In genomic region chr2:126034379-126035005, GRCm38 (mm10) we compare ENCODE assay signal across 9 mouse cellular contexts. TPM values are rescaled to one million over a fixed set of nuclear protein-coding genes. Genes with fewer than 3 reads are reported as not detected.
DNase-seq lines count a peak whose midpoint lies in the region; ATAC-seq lines count a peak whose summit lies in the region.
"Had no signal": no experiment of that assay in that cellular context is flagged by ENCODE, and none has a peak within 500 bp of the region (broad histone marks: within the 10 kb centered on the region; RNA-seq: fewer than 3 reads in every experiment).

TSS of gene Fgf7 (plus strand) at chr2:126034658.

- no peak for ATAC-seq in hindbrain, embryonic 14.5 days (ENCODE audit: low FRiP score)
- no peak for ATAC-seq in hindbrain, embryonic 13.5 days (ENCODE audit: low FRiP score)
- peak; percentile 67 for ATAC-seq in forebrain, embryonic 11.5 days (replicated peaks; ENCODE audit: low FRiP score)

- no peaks in the 10 kb centered on the region for H3K9me3 ChIP-seq in hindbrain, embryonic 14.5 days (ENCODE audit: control insufficient read depth, low read length)
- H3K9me3 ChIP-seq in hindbrain, embryonic 13.5 days: no peaks in the 10 kb centered on the region
- H3K9me3 ChIP-seq in forebrain, embryonic 11.5 days (ENCODE audit: control insufficient read depth, low read length): no peaks in the 10 kb centered on the region

- H3K4me1 ChIP-seq in hindbrain, embryonic 14.5 days (replicated peaks; ENCODE audit: control insufficient read depth, insufficient read depth, low read length): no peaks in the 10 kb centered on the region
- H3K4me1 ChIP-seq in hindbrain, embryonic 13.5 days (replicated peaks): no peaks in the 10 kb centered on the region; the same call in 1 of the 2 replicates
- H3K4me1 ChIP-seq in forebrain, embryonic 11.5 days (replicated peaks; ENCODE audit: control insufficient read depth, insufficient read depth, low read length): peaks cover 3% of the 10 kb centered on the region; the same call in 1 of the 2 replicates

- no peak within 1 kb of the TSS; the same call in 1 of the 2 replicates for H3K4me2 ChIP-seq in hindbrain, embryonic 14.5 days (replicated peaks)
- no peak within 1 kb of the TSS for H3K4me2 ChIP-seq in hindbrain, embryonic 13.5 days
- H3K4me2 ChIP-seq in forebrain, embryonic 11.5 days (ENCODE audit: low read depth, low read length, severe bottlenecking): no peak within 1 kb of the TSS

- no peak within 1 kb of the TSS for H3K4me3 ChIP-seq in hindbrain, embryonic 14.5 days (replicated peaks; ENCODE audit: low read length)
- no peak within 1 kb of the TSS for H3K4me3 ChIP-seq in hindbrain, embryonic 13.5 days
- no peak within 1 kb of the TSS for H3K4me3 ChIP-seq in forebrain, embryonic 11.5 days (ENCODE audit: low read depth, low read length)

- H3K36me3 ChIP-seq in hindbrain, embryonic 14.5 days (replicated peaks; ENCODE audit: control insufficient read depth, insufficient read depth): no peaks in the 10 kb centered on the region
- no peaks in the 10 kb centered on the region for H3K36me3 ChIP-seq in hindbrain, embryonic 13.5 days
- H3K36me3 ChIP-seq in forebrain, embryonic 11.5 days (ENCODE audit: control insufficient read depth, insufficient read depth, low read length): no peaks in the 10 kb centered on the region

- no peak within 1 kb of the TSS for H3K9ac ChIP-seq in hindbrain, embryonic 14.5 days
- H3K9ac ChIP-seq in hindbrain, embryonic 13.5 days: no peak within 1 kb of the TSS
- H3K9ac ChIP-seq in forebrain, embryonic 11.5 days (ENCODE audit: low read length): no peak within 1 kb of the TSS

- WGBS in hindbrain, embryonic 14.5 days: 68% methylated on average over 15 of the region's 15 CpGs
- 69% methylated on average over 15 of the region's 15 CpGs for WGBS in hindbrain, embryonic 13.5 days
- WGBS in forebrain, embryonic 11.5 days: 60% methylated on average over 15 of the region's 15 CpGs

- peak; percentile 41 for DNase-seq in hindbrain, embryonic 14.5 days (ENCODE audit: low spot score)
- DNase-seq in brain, adult 2 months (ENCODE audit: low read depth, low spot score): peak; percentile 62
- DNase-seq in forebrain, embryonic 11.5 days (ENCODE audit: low spot score): peak; percentile 54
- DNase-seq in layer of hippocampus, postnatal 36 days: peak; percentile 12
- DNase-seq in retina, postnatal 1 day: peak; percentile 39
- DNase-seq in cerebellum, adult 8-10 months: no peak
- no peak for DNase-seq in Muller cell, postnatal 12 days (ENCODE audit: inconsistent ontology term)

- no peak within 1 kb of the TSS for H3K27ac ChIP-seq in hindbrain, embryonic 14.5 days
- H3K27ac ChIP-seq in hindbrain, embryonic 13.5 days: no peak within 1 kb of the TSS
- H3K27ac ChIP-seq in forebrain, embryonic 11.5 days (ENCODE audit: low read depth, low read length): no peak within 1 kb of the TSS

- H3K27me3 ChIP-seq in hindbrain, embryonic 14.5 days (ENCODE audit: control insufficient read depth, insufficient read depth, low read length): no peaks in the 10 kb centered on the region
- no peaks in the 10 kb centered on the region for H3K27me3 ChIP-seq in hindbrain, embryonic 13.5 days
- no peaks in the 10 kb centered on the region for H3K27me3 ChIP-seq in forebrain, embryonic 11.5 days (ENCODE audit: control insufficient read depth, insufficient read depth, low read length)

RNA-seq across cellular contexts. Expression of gene Fgf7, which starts in this region (rescaled TPM):
- polyA plus RNA-seq in hindbrain, embryonic 14.5 days (2014; fragmentation: Nextera tagmentation; extraction: Ambion mirVana): 0.35 and 0.84 TPM in 2 replicates
- polyA plus RNA-seq in hindbrain, embryonic 13.5 days (2015; fragmentation: Nextera tagmentation; extraction: Ambion mirVana): 0.70 and 0.75 TPM in 2 replicates
- polyA plus RNA-seq in forebrain, embryonic 11.5 days (2014; fragmentation: Nextera tagmentation; extraction: Ambion mirVana): 0.37 and 1.00 TPM in 2 replicates
- total RNA-seq in layer of hippocampus, postnatal 36 days (2021): under 1 TPM; 0.40 to 0.78 TPM
- total RNA-seq: left cerebral cortex, postnatal 25 days had no signal

Comparison
In these comparisons a context has a peak if more than half of its experiments do, and no peak if none do; other contexts are left out.
1. Peak in DNase-seq in hindbrain, embryonic 14.5 days; RNA of the gene not detected or under 1 TPM.
2. Peak in DNase-seq and ATAC-seq in forebrain, embryonic 11.5 days; RNA of the gene not detected or under 1 TPM.
3. Peak in DNase-seq in layer of hippocampus, postnatal 36 days; RNA of the gene not detected or under 1 TPM.
4. DNase-seq: peak in brain, adult 2 months (single experiment) and retina, postnatal 1 day (single experiment); none in cerebellum, adult 8-10 months (single experiment) and Muller cell, postnatal 12 days (single experiment).